Mouse (Mus musculus) MEL (cell line): ENCODE data around the gene Stam.

Experiments used
- CHD1 ChIP-seq: IDR thresholded peaks from 2 replicates; pipeline ENCODE4 v1.6.1; 2012; ENCODE audit warnings: low read depth, mild to moderate bottlenecking, inconsistent platforms, low read length, improper control_type of control experiment
- CHD2 ChIP-seq: IDR thresholded peaks from 2 replicates; pipeline ENCODE4 v1.6.1; 2011; ENCODE audit warnings: low read length, improper control_type of control experiment
- CTCF ChIP-seq, 3 experiments: IDR thresholded peaks in 2 of 3; conservative IDR thresholded peaks in 1 of 3; 2 replicates each; pipeline ENCODE4 v1.5.1; 2011 to 2012; ENCODE audit warnings: low read length in 3 of 3, low read depth in 2 of 3, mild to moderate bottlenecking in 2 of 3, improper control_type of control experiment in 1 of 3, inconsistent platforms in 1 of 3, mixed read lengths in 1 of 3, moderate library complexity in 1 of 3; ENCODE audit not compliant: control insufficient read depth in 1 of 3, insufficient read depth in 1 of 3, poor library complexity in 1 of 3, severe bottlenecking in 1 of 3
- ELF1 ChIP-seq: IDR thresholded peaks from 2 replicates; pipeline ENCODE4 v1.6.1; 2014; ENCODE audit warnings: low read depth, mild to moderate bottlenecking, inconsistent platforms, low read length, improper control_type of control experiment, moderate library complexity
- EP300 ChIP-seq, 2 experiments: IDR thresholded peaks; 2 replicates each; pipeline ENCODE4 v1.6.1; 2011; ENCODE audit warnings: improper control_type of control experiment in 2 of 2, low read length in 2 of 2, low read depth in 1 of 2, mild to moderate bottlenecking in 1 of 2
- MAX ChIP-seq: IDR thresholded peaks from 2 replicates; pipeline ENCODE4 v1.6.1; 2011; ENCODE audit warnings: low read length, improper control_type of control experiment
- MAZ ChIP-seq: IDR thresholded peaks from 2 replicates; pipeline ENCODE4 v1.6.1; 2012; ENCODE audit warnings: low read depth, mild to moderate bottlenecking, inconsistent platforms, low read length, improper control_type of control experiment
- MEF2A ChIP-seq: IDR thresholded peaks from 2 replicates; pipeline ENCODE4 v1.6.1; 2014; ENCODE audit warnings: low read depth, mild to moderate bottlenecking, inconsistent platforms, low read length, improper control_type of control experiment; ENCODE audit not compliant: poor library complexity, insufficient replicate concordance, severe bottlenecking; ENCODE audit errors: extremely low read depth
- MXI1 ChIP-seq: IDR thresholded peaks from 2 replicates; pipeline ENCODE4 v1.6.1; 2011; ENCODE audit warnings: mild to moderate bottlenecking, low read depth, low read length, improper control_type of control experiment
- POLR2A ChIP-seq, 2 experiments: IDR thresholded peaks; 2 replicates each; pipeline ENCODE4 v1.6.1; 2011 to 2012; ENCODE audit warnings: low read length in 2 of 2, mild to moderate bottlenecking in 2 of 2, control low read depth in 1 of 2, improper control_type of control experiment in 1 of 2, low read depth in 1 of 2, moderate library complexity in 1 of 2; ENCODE audit not compliant: control insufficient read depth in 1 of 2, insufficient read depth in 1 of 2, poor library complexity in 1 of 2
- UBTF ChIP-seq: IDR thresholded peaks from 2 replicates; pipeline ENCODE4 v1.6.1; 2012; ENCODE audit warnings: low read depth, mild to moderate bottlenecking, inconsistent platforms, low read length, improper control_type of control experiment, moderate library complexity, borderline replicate concordance; ENCODE audit not compliant: insufficient read depth
- ZNF384 ChIP-seq: IDR thresholded peaks from 2 replicates; pipeline ENCODE4 v1.6.1; 2012; ENCODE audit warnings: low read depth, mild to moderate bottlenecking, inconsistent platforms, low read length, improper control_type of control experiment

DNA sequence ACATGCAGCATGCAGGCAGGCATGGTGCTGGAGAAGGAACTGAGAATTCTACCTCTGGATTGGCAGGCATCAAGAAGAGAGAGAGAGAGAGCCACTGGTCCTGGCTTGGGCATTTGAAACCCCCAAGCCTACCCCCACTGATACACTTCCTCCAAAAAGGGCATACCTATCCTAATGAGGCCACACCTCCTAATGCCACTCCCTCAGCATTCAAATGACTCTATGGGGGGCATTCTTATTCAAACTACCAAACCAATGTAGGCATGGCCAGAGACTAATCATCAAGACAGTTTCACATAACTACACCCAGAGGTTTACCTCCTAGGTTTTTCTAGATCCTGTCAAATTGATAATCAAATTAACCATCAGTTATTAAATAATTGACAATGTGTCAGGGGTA, 93.8 kb downstream of the Stam start:
- TF ChIP-seq EP300 (IDR thresholded peaks at IDR 0.05; ENCODE audit: low read depth in 1 of 2, low read length in 2 of 2) (no peak), MAZ (no peak), CTCF (IDR thresholded peaks at IDR 0.05 in 2 of 3, conservative IDR thresholded peaks at IDR 0.05 in 1 of 3; ENCODE audit: control insufficient read depth in 1 of 3, insufficient read depth in 1 of 3, low read depth in 2 of 3, low read length in 3 of 3, poor library complexity in 1 of 3, severe bottlenecking in 1 of 3) (no peak), MXI1 (no peak), UBTF (no peak), CHD1 (no peak), ELF1 (no peak), ZNF384 (no peak), POLR2A (IDR thresholded peaks at IDR 0.05; ENCODE audit: control insufficient read depth in 1 of 2, insufficient read depth in 1 of 2, low read depth in 1 of 2, low read length in 2 of 2, poor library complexity in 1 of 2) (no peak), CHD2 (no peak), MEF2A (no peak), MAX (no peak)
